Mouse (Mus musculus) neural tube, embryonic 14.5 days (tissue): Measurements from ENCODE around the gene Dnal4. TPM values are rescaled to one million over a fixed set of nuclear protein-coding genes. Genes with fewer than 3 reads are reported as not detected.

ENCODE experiments used
- ATAC-seq: fragments of 200-750 bp; cut with Nextera tagmentation; 2 replicates; pipeline ENCODE4 v1.8.0; 2017; ENCODE audit warnings: low read depth, mild to moderate bottlenecking, moderate TSS enrichment, moderate library complexity
- H3K27ac ChIP-seq: fragments of 300-500 bp; sonication (generic); 2 replicates; pipeline ENCODE4 v1.5.1; 2014; ENCODE audit warnings: low read depth, mild to moderate bottlenecking, control low read depth, low read length, moderate library complexity, mixed read lengths
- H3K27me3 ChIP-seq: fragments of 300-500 bp; sonication (generic); 2 replicates; pipeline ENCODE4 v1.6.1; 2014; ENCODE audit warnings: low read length; ENCODE audit not compliant: control insufficient read depth, insufficient read depth
- H3K36me3 ChIP-seq: fragments of 300-500 bp; sonication (generic); 2 replicates; pipeline ENCODE4 v1.6.1; 2014; ENCODE audit warnings: low read length, mixed read lengths; ENCODE audit not compliant: control insufficient read depth, insufficient read depth
- H3K4me1 ChIP-seq: fragments of 300-500 bp; sonication (generic); 2 replicates; pipeline ENCODE4 v1.6.1; 2014; ENCODE audit warnings: low read length; ENCODE audit not compliant: control insufficient read depth, insufficient read depth
- H3K4me2 ChIP-seq: fragments of 300-500 bp; sonication (generic); 2 replicates; pipeline ENCODE4 v1.6.1; 2014; ENCODE audit warnings: mild to moderate bottlenecking, low read depth, low read length, control low read depth
- H3K4me3 ChIP-seq: fragments of 300-500 bp; sonication (generic); 2 replicates; pipeline ENCODE4 v1.5.1; 2014; ENCODE audit warnings: low read depth, low read length, control low read depth, mixed read lengths
- H3K9ac ChIP-seq: fragments of 300-500 bp; sonication (generic); replicated peaks from 2 replicates; pipeline ENCODE4 v1.6.1; 2014; ENCODE audit warnings: low read depth, mild to moderate bottlenecking, control low read depth, low read length, mixed read lengths
- H3K9me3 ChIP-seq: fragments of 300-500 bp; sonication (generic); 2 replicates; pipeline ENCODE4 v1.6.1; 2016; ENCODE audit warnings: low read length; ENCODE audit not compliant: control insufficient read depth
- WGBS: fragments of 180-500 bp; shearing (Covaris S2); extraction: QIAGEN DNeasy Blood & Tissue Kit; methylation state at CpG from one replicate; pipeline ENCODE4 v1.1.7; 2014; 5-methylcytosine and 5-hydroxymethylcytosine counted together
- polyA plus RNA-seq: library from polyadenylated mRNA; unstranded; fragments of >200 nt; fragmentation: Nextera tagmentation; extraction: Ambion mirVana; gene quantifications from 2 replicates; pipeline ENCODE4 v1.2.1, GENCODE M21; 2014

Dnal4 gene
- polyA plus RNA-seq, 1 experiment from 2014 or later, result 62.2 TPM

DNA sequence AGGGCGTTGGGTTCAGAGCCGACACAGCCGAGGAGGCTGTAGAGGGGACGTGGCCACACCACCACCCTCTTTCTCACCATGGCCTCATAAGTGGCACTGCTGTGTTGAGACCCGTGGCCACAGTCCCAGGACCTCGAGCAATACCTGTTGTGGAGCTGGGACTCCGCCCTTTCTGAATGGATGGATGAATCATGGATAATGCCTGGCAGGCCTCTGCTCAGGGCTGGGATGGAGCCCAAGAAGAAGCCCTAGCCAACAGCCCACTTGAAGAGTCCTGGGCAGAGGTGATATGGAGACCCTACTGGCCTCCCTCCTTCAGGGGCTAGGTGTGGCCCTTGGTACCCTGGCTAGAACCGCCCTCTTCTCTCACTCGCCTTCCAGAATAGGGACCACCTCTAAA, 14.6 kb downstream of the Dnal4 start:
- no peak overlapping the region for H3K4me3 ChIP-seq
- no peak for ATAC-seq
- H3K27me3 ChIP-seq, result no peaks in the 10 kb centered on the region
- no peaks in the 10 kb centered on the region for H3K9me3 ChIP-seq
- H3K4me1 ChIP-seq, result no peaks in the 10 kb centered on the region
- H3K27ac ChIP-seq, result no peak overlapping the region
- no peak overlapping the region for H3K4me2 ChIP-seq
- 90% methylated on average over 9 of the region's 9 CpGs for WGBS
- no peak overlapping the region for H3K9ac ChIP-seq
- peaks cover 17% of the 10 kb centered on the region; the same call in 1 of the 2 replicates for H3K36me3 ChIP-seq

DNA sequence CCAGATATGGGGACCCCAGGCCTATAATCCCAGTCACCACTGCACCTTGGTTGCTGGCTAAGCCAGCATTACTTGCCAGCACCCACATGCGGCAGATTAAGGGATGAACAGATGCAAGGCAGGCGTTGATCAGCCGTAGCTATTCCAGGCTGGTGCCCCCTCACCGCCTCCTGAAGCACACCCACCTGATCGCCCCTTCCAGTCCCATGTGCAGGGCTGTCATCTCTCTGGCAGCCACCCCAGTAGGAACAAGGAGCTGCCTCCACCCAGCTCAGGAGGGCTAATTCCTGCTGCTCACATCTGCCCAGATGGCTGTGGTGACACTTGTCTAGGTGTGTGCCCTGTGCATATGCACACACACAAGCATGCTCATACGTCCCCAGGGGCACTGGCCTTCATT, 16.7 kb downstream of the Dnal4 start:
- Histone ChIP-seq H3K27me3 (no peaks in the 10 kb centered on the region), H3K4me2 (no peak overlapping the region), H3K36me3 (peaks cover 17% of the 10 kb centered on the region; the same call in 1 of the 2 replicates), H3K27ac (no peak overlapping the region), H3K9me3 (no peaks in the 10 kb centered on the region), H3K4me1 (no peaks in the 10 kb centered on the region), H3K9ac (no peak overlapping the region), H3K4me3 (no peak overlapping the region)
- ATAC-seq, result no peak
- 93% methylated on average over 6 of the region's 6 CpGs for WGBS

DNA sequence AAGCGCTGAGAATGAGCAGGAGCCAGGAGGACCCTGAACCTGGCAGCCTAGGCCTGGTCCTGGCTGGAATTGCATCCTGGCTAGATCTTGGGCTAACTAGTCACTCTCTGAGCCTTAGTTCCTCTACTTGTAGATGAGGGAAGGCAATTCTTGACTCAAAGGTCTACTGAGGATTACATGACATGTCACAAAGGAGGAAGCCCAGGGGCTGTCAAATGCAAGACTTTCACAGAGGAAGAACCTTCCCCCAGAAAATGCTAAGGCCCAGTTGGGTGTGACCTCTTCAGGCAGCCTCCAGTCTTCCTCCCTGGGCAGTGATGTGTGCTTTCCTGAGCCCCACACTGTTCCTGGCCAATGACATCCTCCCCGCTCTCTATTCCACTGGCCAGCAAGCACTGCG, 20.5 kb downstream of the Dnal4 start:
- Histone ChIP-seq H3K4me1 (no peaks in the 10 kb centered on the region), H3K36me3 (peaks cover 2% of the 10 kb centered on the region; the same call in 1 of the 2 replicates), H3K9me3 (no peaks in the 10 kb centered on the region), H3K9ac (no peak overlapping the region), H3K27me3 (no peaks in the 10 kb centered on the region), H3K27ac (no peak overlapping the region), H3K4me3 (no peak overlapping the region), H3K4me2 (no peak overlapping the region)
- 97% methylated on average over 3 of the region's 3 CpGs for WGBS
- ATAC-seq, result no peak

DNA sequence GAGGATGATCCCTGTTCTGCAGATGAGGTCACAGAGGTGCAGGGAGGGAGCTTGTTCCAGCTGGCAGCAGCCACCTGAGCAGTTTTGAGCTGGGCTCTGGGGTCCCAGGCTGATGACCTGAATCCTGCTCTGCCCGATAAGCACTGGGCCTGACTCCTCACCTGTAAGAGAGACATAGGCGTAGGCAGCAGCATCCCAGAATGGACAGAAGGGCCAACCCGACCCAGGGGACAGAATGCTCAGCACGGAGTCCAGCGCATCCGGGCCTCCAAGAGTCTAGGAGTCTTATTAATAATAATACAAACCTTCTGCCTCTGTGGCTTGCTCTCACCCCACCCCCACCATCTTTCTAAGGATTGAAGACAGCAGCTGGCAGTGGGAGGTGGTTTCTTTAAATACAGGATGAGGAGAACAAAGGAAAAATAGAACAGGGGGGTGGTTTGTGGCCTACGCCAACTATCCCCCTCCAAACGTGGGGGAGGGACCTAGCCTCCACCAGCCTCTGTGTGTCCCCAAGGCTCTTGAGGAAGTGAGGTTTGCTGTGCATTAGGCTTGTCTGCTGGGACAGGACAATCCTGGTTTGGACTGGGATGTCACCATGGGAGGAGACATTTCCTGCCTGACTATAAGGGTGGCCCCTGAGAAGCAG, 21.5 kb downstream of the Dnal4 start:
- Histone ChIP-seq H3K9me3 (no peaks in the 10 kb centered on the region), H3K27me3 (no peaks in the 10 kb centered on the region), H3K9ac (no peak overlapping the region), H3K4me1 (no peaks in the 10 kb centered on the region), H3K27ac (no peak overlapping the region), H3K4me3 (no peak overlapping the region), H3K4me2 (no peak overlapping the region), H3K36me3 (no peaks in the 10 kb centered on the region)
- WGBS, result 79% methylated on average over 8 of the region's 8 CpGs
- no peak for ATAC-seq

DNA sequence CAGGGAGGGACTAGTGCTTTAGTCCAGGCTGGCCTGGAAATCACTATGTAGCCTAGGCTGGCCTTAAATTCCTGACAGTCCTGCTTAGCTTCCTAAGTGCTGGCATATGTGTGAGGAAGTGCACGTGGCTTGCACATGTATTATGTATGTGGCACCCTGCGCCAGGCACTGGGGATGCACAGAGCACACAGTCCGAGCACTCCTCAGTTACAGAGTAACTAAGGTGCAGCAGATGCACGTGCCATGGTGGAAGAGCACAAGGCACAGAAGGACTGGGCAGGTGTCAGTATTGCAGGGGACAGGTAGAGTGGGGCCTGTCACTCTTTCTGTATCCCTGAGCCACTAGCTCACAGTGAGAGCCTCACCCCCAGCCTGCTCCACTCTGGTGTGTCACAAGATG, 22.5 kb downstream of the Dnal4 start:
- H3K27ac ChIP-seq, result no peak overlapping the region
- H3K4me2 ChIP-seq, result no peak overlapping the region
- no peaks in the 10 kb centered on the region for H3K4me1 ChIP-seq
- no peaks in the 10 kb centered on the region for H3K9me3 ChIP-seq
- no peaks in the 10 kb centered on the region for H3K27me3 ChIP-seq
- no peaks in the 10 kb centered on the region for H3K36me3 ChIP-seq
- 89% methylated on average over 4 of the region's 4 CpGs for WGBS
- H3K9ac ChIP-seq, result no peak overlapping the region
- H3K4me3 ChIP-seq, result no peak overlapping the region
- ATAC-seq, result no peak

DNA sequence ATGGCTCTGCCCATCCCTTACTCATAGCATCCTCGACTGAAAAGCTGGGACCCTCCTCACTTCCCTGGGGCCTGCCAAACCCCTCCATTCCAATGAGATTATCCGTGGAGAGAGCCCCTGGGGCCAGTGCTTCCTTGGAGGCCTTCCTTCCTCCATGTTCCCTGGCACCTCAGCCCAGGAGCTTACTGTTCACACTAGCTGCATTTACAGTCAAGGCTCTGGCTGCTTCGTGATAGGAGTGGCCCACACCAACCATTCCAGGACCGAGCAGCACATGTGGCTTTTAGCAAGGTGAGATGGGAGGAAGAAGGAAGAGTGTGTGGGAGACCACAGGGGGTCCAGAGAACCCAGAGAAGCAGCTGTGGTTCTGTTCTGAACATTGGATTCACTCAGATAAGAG, 23.8 kb downstream of the Dnal4 start:
- H3K4me1 ChIP-seq, result no peaks in the 10 kb centered on the region
- no peak overlapping the region for H3K4me3 ChIP-seq
- H3K9ac ChIP-seq, result no peak overlapping the region
- H3K4me2 ChIP-seq, result no peak overlapping the region
- 60% methylated on average over 4 of the region's 4 CpGs for WGBS
- H3K27ac ChIP-seq, result no peak overlapping the region
- no peaks in the 10 kb centered on the region for H3K27me3 ChIP-seq
- ATAC-seq, result no peak
- no peaks in the 10 kb centered on the region for H3K9me3 ChIP-seq
- no peaks in the 10 kb centered on the region for H3K36me3 ChIP-seq

DNA sequence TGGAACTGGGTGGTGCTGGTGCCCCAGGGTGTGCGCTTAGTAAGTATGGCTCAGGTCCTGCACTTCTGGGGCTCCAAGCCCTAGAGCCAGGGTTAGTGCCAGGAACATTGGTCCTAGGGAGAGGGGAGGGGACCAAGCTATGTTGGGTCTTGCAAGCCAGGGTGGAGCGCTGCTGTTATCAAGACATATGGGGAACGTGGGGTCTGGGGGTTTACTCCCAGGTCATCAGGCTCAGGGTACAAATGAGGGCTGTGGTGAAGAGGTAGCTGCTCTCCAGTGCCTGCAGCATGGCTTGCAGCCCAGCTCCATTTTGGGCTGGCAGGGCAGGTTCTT, 24.3 kb downstream of the Dnal4 start:
- no peaks in the 10 kb centered on the region for H3K27me3 ChIP-seq
- H3K36me3 ChIP-seq, result no peaks in the 10 kb centered on the region
- WGBS, result 91% methylated on average over 3 of the region's 3 CpGs
- ATAC-seq, result no peak
- H3K9me3 ChIP-seq, result no peaks in the 10 kb centered on the region
- no peak overlapping the region for H3K4me2 ChIP-seq
- H3K27ac ChIP-seq, result no peak overlapping the region
- H3K4me3 ChIP-seq, result no peak overlapping the region
- H3K9ac ChIP-seq, result no peak overlapping the region
- no peaks in the 10 kb centered on the region for H3K4me1 ChIP-seq

DNA sequence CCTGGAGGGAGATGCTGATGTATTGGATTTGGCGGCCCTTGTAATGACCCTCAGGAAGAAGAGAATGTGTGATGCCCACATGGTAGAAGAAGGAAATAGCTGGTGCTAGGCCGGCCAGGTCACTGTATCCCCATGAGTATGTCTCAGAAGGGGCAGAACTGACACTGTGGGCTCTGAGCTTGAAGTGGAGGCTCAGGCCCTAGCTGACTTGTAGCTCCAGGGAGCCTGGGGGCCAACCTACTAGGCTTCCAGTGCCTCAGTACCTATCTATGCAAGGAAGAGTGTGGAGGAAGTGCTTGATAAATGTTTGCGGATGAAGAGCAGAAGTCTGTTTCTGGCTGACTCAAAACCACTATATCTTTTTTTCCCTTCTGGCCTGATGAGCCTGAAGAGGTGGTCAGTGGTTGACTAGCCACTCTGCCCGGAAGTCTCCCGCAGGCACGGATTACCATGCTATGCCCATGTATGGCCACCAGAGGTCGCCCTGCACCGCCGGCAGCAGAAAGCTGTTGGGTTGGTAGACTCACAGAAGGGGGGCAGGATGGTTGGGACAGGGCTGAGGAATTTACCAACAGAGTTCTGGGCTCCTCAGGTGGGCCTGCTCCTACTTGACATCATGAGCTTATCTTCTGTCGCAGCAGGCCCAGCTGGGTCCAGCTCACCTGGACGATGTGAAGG, 24.8 kb downstream of the Dnal4 start:
- H3K4me2 ChIP-seq, result no peak overlapping the region
- peak; percentile 48; the same call in 1 of the 2 replicates for ATAC-seq
- H3K9me3 ChIP-seq, result no peaks in the 10 kb centered on the region
- no peak overlapping the region for H3K9ac ChIP-seq
- no peak overlapping the region for H3K4me3 ChIP-seq
- 26% methylated on average over 11 of the region's 11 CpGs for WGBS
- H3K4me1 ChIP-seq, result no peaks in the 10 kb centered on the region
- no peaks in the 10 kb centered on the region for H3K36me3 ChIP-seq
- H3K27me3 ChIP-seq, result no peaks in the 10 kb centered on the region
- H3K27ac ChIP-seq, result no peak overlapping the region

DNA sequence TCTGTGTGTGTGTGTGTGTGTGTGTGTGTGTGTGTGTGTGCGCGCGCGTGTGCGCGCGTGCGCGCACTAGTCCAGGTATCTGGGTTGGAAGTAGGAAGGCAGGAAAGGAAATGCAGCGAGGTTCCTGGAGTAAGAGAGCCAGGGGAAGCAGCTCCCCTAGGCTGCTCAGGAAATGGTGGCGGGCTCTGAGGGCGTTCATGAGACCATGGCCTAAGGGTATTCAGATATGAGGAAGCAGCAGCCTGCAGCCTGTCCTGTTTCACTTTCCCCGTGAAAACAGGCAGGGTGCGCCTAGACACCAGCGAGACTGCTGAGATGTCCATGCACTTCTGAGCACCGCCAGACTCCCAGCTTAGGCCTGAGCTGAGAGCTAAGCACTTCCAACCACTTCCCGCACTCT, 25.9 kb downstream of the Dnal4 start:
- WGBS, result 90% methylated on average over 17 of the region's 17 CpGs
- no peaks in the 10 kb centered on the region for H3K27me3 ChIP-seq

More for the DNA sequence above, 25.9 kb downstream of the Dnal4 start:
- Histone ChIP-seq H3K9ac (no peak overlapping the region), H3K27ac (no peak overlapping the region), H3K4me1 (no peaks in the 10 kb centered on the region), H3K4me3 (no peak overlapping the region), H3K36me3 (no peaks in the 10 kb centered on the region), H3K4me2 (no peak overlapping the region), H3K9me3 (no peaks in the 10 kb centered on the region)
- ATAC-seq, result no peak
